Mouse (Mus musculus) hindbrain, embryonic 14.5 days (tissue): Measurements from ENCODE around the gene Rbm42. TPM values are rescaled to one million over a fixed set of nuclear protein-coding genes. Genes with fewer than 3 reads are reported as not detected.

Experiments
- ATAC-seq: fragments of 200-750 bp; cut with Nextera tagmentation; 2 replicates; pipeline ENCODE4 v1.8.0; 2017; ENCODE audit warnings: moderate number of reproducible peaks, mild to moderate bottlenecking, moderate TSS enrichment, moderate library complexity; ENCODE audit not compliant: low FRiP score
- DNase-seq: peaks from one replicate; pipeline ENCODE4 v3.0.0-alpha.2; 2015; ENCODE audit warnings: low spot score
- H3K27ac ChIP-seq: fragments of 300-500 bp; sonication (generic); 2 replicates; pipeline ENCODE4 v1.5.1; 2014; ENCODE audit warnings: mild to moderate bottlenecking, moderate library complexity
- H3K27me3 ChIP-seq: fragments of 300-500 bp; sonication (generic); 2 replicates; pipeline ENCODE4 v1.6.1; 2014; ENCODE audit warnings: mild to moderate bottlenecking, low read length, mixed read lengths; ENCODE audit not compliant: control insufficient read depth, insufficient read depth
- H3K36me3 ChIP-seq: fragments of 300-500 bp; sonication (generic); replicated peaks from 2 replicates; pipeline ENCODE4 v1.6.1; 2014; ENCODE audit not compliant: control insufficient read depth, insufficient read depth
- H3K4me1 ChIP-seq: fragments of 300-500 bp; sonication (generic); replicated peaks from 2 replicates; pipeline ENCODE4 v1.6.1; 2014; ENCODE audit warnings: antibody characterized with exemption, low read length, mixed read lengths; ENCODE audit not compliant: control insufficient read depth, insufficient read depth
- H3K4me2 ChIP-seq: fragments of 300-500 bp; sonication (generic); replicated peaks from 2 replicates; pipeline ENCODE4 v1.6.1; 2014; ENCODE audit warnings: mild to moderate bottlenecking, moderate library complexity
- H3K4me3 ChIP-seq: fragments of 300-500 bp; sonication (generic); replicated peaks from 2 replicates; pipeline ENCODE4 v1.5.1; 2014; ENCODE audit warnings: mild to moderate bottlenecking, low read length
- H3K9ac ChIP-seq: fragments of 300-500 bp; sonication (generic); 2 replicates; pipeline ENCODE4 v1.6.1; 2014
- H3K9me3 ChIP-seq: fragments of 300-500 bp; sonication (generic); 2 replicates; pipeline ENCODE4 v1.6.1; 2016; ENCODE audit warnings: low read length; ENCODE audit not compliant: control insufficient read depth
- WGBS: fragments of 180-500 bp; shearing (Covaris S2); extraction: QIAGEN DNeasy Blood & Tissue Kit; methylation state at CpG from one replicate; pipeline ENCODE4 v1.1.7; 2014; 5-methylcytosine and 5-hydroxymethylcytosine counted together
- polyA plus RNA-seq: library from polyadenylated mRNA; unstranded; fragments of >200 nt; fragmentation: Nextera tagmentation; extraction: Ambion mirVana; gene quantifications from 2 replicates; pipeline ENCODE4 v1.2.1, GENCODE M21; 2014

The Rbm42 gene
- polyA plus RNA-seq, 1 experiment from 2014 or later = 118 TPM

DNA sequence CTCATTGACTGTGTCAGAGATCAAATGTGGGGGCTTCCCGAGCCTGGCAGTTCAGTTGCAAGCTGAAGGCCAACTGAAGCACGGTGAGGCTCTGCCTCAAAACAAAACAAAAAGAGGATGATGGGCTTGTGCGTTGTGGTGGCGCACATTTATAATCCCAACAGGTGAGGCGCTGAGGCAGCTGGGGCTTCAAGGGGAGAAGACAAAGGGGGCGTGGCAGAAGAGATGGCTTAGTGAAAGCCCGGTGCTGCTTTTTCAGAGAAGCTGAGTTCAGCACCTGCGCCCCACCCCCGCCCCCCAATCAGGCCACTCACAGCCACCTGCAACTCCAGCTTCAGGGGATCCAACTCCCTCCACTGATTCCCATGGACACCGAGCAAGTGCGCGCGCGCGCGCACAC, 41.6 kb downstream of the Rbm42 start:
- H3K27me3 ChIP-seq = no peaks in the 10 kb centered on the region
- no peak overlapping the region for H3K27ac ChIP-seq
- no peaks in the 10 kb centered on the region for H3K9me3 ChIP-seq
- DNase-seq = no peak
- ATAC-seq = no peak
- H3K9ac ChIP-seq = no peak overlapping the region
- no peak overlapping the region for H3K4me3 ChIP-seq
- WGBS = 52% methylated on average over 16 of the region's 16 CpGs
- no peaks in the 10 kb centered on the region for H3K36me3 ChIP-seq
- H3K4me2 ChIP-seq = no peak overlapping the region
- H3K4me1 ChIP-seq = no peaks in the 10 kb centered on the region

DNA sequence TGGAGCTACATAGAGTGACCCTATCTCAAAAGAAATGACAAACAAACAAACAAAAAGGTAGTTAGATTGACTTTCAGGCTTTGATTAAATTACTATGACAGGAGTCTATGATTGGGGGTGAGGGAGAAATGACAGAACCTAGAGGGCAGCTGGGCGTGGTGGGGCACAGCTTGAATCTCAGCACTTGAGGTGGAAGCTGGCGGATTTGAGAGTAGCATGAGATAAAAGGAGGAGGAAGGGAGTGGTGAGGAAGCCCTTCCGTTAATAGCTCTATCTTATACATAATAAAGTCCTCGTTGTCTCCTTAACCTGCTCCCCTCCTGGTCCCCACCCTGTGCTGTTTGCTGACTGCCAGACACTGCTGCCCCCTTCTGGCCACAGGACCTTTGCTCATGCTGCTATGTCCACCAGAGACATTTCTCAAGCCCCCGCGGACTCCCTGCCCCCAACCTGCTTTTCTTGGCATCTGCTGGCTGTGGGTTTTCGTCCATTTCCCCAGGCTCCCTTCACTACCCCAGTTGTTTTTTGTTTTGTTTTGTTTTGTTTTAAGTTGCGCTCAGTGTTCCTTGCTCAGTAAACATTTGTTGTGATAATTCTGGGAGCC, 42.3 kb downstream of the Rbm42 start:
- Histone ChIP-seq H3K4me3 (no peak overlapping the region), H3K9ac (no peak overlapping the region), H3K4me1 (no peaks in the 10 kb centered on the region), H3K27ac (no peak overlapping the region), H3K4me2 (no peak overlapping the region), H3K36me3 (no peaks in the 10 kb centered on the region), H3K27me3 (no peaks in the 10 kb centered on the region), H3K9me3 (no peaks in the 10 kb centered on the region)
- 36% methylated on average over 8 of the region's 8 CpGs for WGBS
- ATAC-seq = no peak
- DNase-seq = no peak

DNA sequence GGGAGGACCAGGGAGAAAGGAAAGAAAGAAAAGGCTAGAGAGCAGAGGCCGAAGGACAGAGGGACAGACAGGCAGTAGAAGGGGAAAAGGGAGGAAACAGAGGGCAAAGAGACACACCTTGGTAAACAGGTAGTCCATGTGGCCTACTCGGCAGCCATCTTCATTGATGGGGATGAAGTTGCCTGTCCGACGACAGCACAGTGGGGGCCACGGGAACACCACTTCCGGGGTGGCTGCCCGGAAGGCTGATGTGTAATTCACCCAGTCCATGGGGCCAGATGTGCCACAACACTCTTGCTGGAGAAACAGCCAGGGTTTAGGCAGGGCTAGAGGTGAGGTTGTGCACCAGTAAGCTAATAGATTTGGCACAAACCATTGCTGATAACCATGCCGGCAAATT, 45.2 kb downstream of the Rbm42 start:
- WGBS = 91% methylated on average over 8 of the region's 8 CpGs
- no peak overlapping the region for H3K4me2 ChIP-seq
- ATAC-seq (no peak), DNase-seq (no peak)
- H3K9me3 ChIP-seq = no peaks in the 10 kb centered on the region
- H3K4me1 ChIP-seq = peaks cover 4% of the 10 kb centered on the region; the same call in 1 of the 2 replicates
- H3K4me3 ChIP-seq = no peak overlapping the region
- H3K9ac ChIP-seq = no peak overlapping the region
- H3K27me3 ChIP-seq = no peaks in the 10 kb centered on the region
- no peaks in the 10 kb centered on the region for H3K36me3 ChIP-seq
- no peak overlapping the region for H3K27ac ChIP-seq

DNA sequence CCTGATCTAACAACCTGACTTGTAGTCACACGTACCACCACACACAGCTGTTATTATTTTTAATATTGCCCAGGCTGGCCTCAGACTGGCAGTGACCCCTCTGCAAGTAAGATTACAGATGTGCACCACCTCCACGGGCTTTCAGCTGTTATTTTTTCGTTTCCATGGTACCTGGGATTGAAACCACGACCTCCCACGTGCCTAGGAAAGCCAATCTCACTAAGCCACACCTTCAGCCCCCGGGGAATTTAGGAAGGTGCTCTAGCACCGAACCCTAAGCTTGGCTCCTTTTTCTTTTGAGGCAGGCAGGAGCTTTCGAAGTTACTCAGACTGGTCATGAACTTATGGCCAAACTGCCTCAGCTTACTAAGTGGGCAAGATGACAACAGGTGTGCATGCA, 45.7 kb downstream of the Rbm42 start:
- no peak overlapping the region for H3K27ac ChIP-seq
- H3K4me1 ChIP-seq = peaks cover 8% of the 10 kb centered on the region; the same call in 1 of the 2 replicates
- no peaks in the 10 kb centered on the region for H3K27me3 ChIP-seq
- H3K9me3 ChIP-seq = no peaks in the 10 kb centered on the region
- WGBS = 69% methylated on average over 8 of the region's 8 CpGs
- no peak overlapping the region for H3K4me3 ChIP-seq
- ATAC-seq (no peak), DNase-seq (no peak)
- no peaks in the 10 kb centered on the region for H3K36me3 ChIP-seq
- no peak overlapping the region for H3K9ac ChIP-seq
- no peak overlapping the region for H3K4me2 ChIP-seq

DNA sequence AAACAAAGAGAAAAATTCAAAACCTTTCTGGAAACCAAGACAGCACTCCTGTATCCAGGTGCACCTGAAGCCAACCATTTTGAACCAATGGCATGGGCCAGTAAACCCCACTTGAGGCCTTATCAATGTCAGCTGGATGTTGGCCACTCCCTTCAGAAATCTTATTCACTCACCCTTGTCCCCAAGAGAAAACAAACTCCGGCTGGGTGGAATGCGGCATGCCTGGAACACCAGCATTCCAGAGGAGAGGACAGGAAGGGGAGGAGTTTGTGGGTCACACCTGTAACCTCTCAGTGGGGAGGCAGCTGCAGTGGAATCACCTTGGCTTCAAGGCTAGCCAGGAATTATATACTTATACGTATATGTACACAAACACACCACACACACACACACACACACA, 47.5 kb downstream of the Rbm42 start:
- Histone ChIP-seq H3K27me3 (no peaks in the 10 kb centered on the region), H3K9ac (no peak overlapping the region), H3K4me1 (peaks cover 8% of the 10 kb centered on the region; the same call in 1 of the 2 replicates), H3K4me3 (no peak overlapping the region), H3K36me3 (no peaks in the 10 kb centered on the region), H3K27ac (no peak overlapping the region), H3K9me3 (no peaks in the 10 kb centered on the region), H3K4me2 (no peak overlapping the region)
- WGBS = 58% methylated on average over 3 of the region's 3 CpGs
- ATAC-seq = no peak
- no peak for DNase-seq

DNA sequence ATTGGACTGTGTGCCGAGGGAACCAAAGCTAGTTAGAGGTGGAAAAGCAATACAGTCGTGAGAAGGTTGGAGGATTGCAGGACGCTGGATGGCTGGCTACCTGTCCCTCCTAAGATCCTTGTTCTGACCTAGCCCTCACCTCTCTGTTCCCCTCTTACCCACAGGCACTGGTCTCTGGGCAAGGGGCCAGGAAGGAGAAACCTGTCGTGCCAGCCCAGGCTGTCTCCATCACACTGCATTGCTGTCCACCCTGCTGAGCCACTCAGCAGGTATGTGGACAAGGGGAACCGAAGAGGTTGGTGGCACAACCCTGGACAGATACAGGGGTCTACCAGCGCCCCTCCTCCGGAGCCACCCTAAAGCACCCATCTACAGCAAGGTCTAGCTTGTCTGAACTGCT, 49.5 kb downstream of the Rbm42 start:
- DNase-seq = no peak
- no peak overlapping the region for H3K9ac ChIP-seq

DNA sequence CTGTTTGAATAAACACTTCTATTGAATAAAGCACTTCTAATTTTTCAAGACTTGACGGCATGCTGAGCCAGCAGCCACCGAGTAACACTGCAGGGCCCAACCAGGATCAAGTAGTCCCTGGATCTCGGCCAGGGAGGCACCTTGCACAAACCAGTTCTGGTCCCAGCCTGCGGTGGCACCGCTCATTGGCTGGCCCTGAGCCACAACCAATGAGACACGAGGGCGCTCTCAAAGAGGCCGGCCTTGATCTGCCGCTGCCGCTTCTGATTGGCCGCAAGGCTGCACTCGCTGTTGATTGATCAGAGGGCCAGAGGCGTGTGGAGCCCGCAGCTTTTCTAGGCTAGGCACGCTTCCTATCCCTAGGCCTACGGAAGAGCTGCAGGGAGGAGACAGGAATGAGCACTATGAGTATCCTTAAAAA, 50.2 kb downstream of the Rbm42 start:
- Histone ChIP-seq H3K4me2 (peak overlapping the region; percentile 48), H3K27me3 (no peaks in the 10 kb centered on the region), H3K9ac (no peak overlapping the region), H3K4me3 (no peak overlapping the region), H3K27ac (peak overlapping the region; percentile 39; the same call in 1 of the 2 replicates), H3K36me3 (no peaks in the 10 kb centered on the region), H3K4me1 (peaks cover 8% of the 10 kb centered on the region; the same call in 1 of the 2 replicates), H3K9me3 (no peaks in the 10 kb centered on the region)
- ATAC-seq (peak; percentile 98), DNase-seq (peak; percentile 92)
- WGBS = 2% methylated on average over 16 of the region's 16 CpGs

More for the DNA sequence above, 49.5 kb downstream of the Rbm42 start:
- no peaks in the 10 kb centered on the region for H3K9me3 ChIP-seq
- WGBS = 75% methylated on average over 7 of the region's 7 CpGs
- H3K36me3 ChIP-seq = no peaks in the 10 kb centered on the region
- H3K4me2 ChIP-seq = peak overlapping the region; percentile 48; the same call in 1 of the 2 replicates
- H3K27ac ChIP-seq = no peak overlapping the region
- no peak for ATAC-seq
- no peaks in the 10 kb centered on the region for H3K27me3 ChIP-seq
- H3K4me3 ChIP-seq = no peak overlapping the region
- peaks cover 8% of the 10 kb centered on the region; the same call in 1 of the 2 replicates for H3K4me1 ChIP-seq

DNA sequence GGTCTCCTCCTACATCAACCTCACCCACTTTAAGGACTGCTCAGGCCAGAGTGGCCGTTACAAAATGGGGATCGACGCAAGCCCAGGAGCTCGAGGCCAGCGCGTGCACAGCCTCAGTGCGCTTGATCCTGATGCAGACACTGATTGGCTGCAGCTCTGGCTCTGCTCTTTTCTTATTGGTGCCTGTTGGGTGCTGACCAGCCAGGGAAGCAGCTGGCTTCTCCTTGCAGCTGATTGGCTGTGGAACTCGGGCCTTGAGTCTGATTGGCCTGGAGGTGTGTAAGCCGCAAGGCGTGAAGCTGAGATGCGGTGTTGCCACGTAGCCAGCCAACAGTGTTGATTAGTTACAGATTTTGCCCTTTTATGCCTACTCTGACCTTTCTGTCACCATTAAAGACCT, 51.3 kb downstream of the Rbm42 start, which contains the start of gene Zbtb32:
TSS of gene Zbtb32 (minus strand) at position 124 of the 400 bp plus-strand sequence.
- H3K9ac ChIP-seq = no peak within 1 kb of the TSS
- no peaks in the 10 kb centered on the region for H3K27me3 ChIP-seq
- H3K27ac ChIP-seq = peak within 1 kb of the TSS; percentile 39; the same call in 1 of the 2 replicates
- peaks cover 8% of the 10 kb centered on the region; the same call in 1 of the 2 replicates for H3K4me1 ChIP-seq
- no peak within 1 kb of the TSS for H3K4me3 ChIP-seq
- ATAC-seq = no peak
- no peak for DNase-seq
- no peaks in the 10 kb centered on the region for H3K36me3 ChIP-seq
- peak within 1 kb of the TSS; percentile 48 for H3K4me2 ChIP-seq
- WGBS = 95% methylated on average over 12 of the region's 12 CpGs
- H3K9me3 ChIP-seq = no peaks in the 10 kb centered on the region

DNA sequence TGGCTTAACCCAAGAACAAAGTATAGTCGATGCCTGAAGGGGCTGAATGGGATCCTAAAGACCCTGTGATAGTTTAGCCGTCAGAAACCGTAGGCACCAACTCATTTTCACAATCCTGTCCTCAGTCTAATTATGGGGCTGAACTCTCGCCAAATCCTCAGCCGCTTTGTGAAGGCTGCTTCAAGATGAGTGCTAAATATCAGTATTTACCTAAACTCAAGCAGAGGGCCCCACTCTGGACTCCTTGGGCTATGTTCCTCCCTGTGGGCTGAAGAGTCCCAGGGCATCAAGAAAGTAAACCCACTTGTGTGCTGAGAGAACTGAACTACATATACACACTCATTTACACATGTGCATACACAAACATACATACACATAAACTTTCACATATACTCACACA, 53.3 kb downstream of the Rbm42 start:
- 81% methylated on average over 5 of the region's 5 CpGs for WGBS
- DNase-seq (no peak), ATAC-seq (no peak)
- H3K4me2 ChIP-seq = no peak overlapping the region
- H3K27ac ChIP-seq = no peak overlapping the region
- H3K4me3 ChIP-seq = no peak overlapping the region
- H3K4me1 ChIP-seq = peaks cover 8% of the 10 kb centered on the region; the same call in 1 of the 2 replicates
- H3K9me3 ChIP-seq = no peaks in the 10 kb centered on the region
- no peaks in the 10 kb centered on the region for H3K36me3 ChIP-seq
- no peak overlapping the region for H3K9ac ChIP-seq
- H3K27me3 ChIP-seq = no peaks in the 10 kb centered on the region
